Mouse (Mus musculus) monocyte, adult 2 months (primary cell): ENCODE measurements around the gene Ppp4r3a.

ENCODE experiments used
- DNase-seq, 2 experiments: peaks; one replicate each; pipeline ENCODE4 v3.0.0; 2022; ENCODE audit warnings: low spot score in 2 of 2, low read depth in 1 of 2

The Ppp4r3a gene

GRCm38 (mm10) chr12:101028954-101029731 lies 54.4 kb downstream of the Ppp4r3a start, which contains the start of gene Ccdc88c:
Gene Ccdc88c (minus strand): TSS chr12:101029056.
- peak; percentile 57 to 77 for DNase-seq

GRCm38 (mm10) chr12:101028247-101028953 lies 55.1 kb downstream of the Ppp4r3a start:
- no peak for DNase-seq

GRCm38 (mm10) chr12:101027451-101028246 lies 55.9 kb downstream of the Ppp4r3a start:
- no peak for DNase-seq

- DNase-seq = no peak
These were observed 56.6 kb downstream of the Ppp4r3a start for GRCm38 (mm10) chr12:101026946-101027345.

- no peak for DNase-seq
These were observed 57.0 kb downstream of the Ppp4r3a start for GRCm38 (mm10) chr12:101026518-101026917.

- no peak for DNase-seq
These were observed 57.5 kb downstream of the Ppp4r3a start for GRCm38 (mm10) chr12:101026025-101026424.

DNA sequence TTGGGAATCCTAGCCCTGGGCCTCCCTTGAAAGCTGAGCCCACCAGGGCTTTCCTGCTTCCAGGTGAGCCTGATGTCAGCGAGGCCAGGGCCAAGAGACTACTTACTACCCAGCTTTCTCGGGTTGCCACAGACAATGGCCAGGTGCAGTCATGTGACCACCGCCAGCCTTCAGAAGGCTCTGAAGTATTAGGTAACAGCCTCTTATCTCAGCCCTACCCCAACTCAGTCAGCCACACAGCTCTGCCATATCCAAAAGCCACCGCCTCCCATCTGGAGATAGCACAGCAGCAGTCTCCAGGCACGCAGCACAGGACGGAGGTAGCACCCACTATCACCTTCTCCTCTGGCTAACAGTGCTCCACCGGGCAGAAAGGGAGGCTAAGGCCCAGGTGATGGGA lies 58.1 kb downstream of the Ppp4r3a start:
- no peak for DNase-seq

DNA sequence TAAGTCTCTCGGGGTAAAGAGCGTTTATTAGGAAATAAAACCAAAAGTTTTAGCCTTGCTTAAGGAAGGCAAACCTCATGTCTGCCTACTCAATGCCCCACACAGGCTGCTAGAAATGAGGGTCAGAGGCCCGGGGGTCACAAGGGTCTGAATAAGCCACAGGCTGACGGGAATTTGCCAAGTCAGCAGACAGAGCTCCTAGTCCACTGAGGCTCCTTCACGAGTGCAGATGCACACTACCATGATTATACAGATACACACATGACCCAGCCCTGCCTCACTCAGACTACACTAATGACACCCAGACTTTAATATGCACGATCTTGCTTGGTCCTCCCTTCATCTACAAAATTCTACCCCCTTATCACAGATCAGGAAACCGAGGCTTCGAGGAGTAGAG lies 58.7 kb downstream of the Ppp4r3a start:
- DNase-seq = no peak

- DNase-seq = no peak
These were observed 60.4 kb downstream of the Ppp4r3a start for GRCm38 (mm10) chr12:101023143-101023542.

- DNase-seq = no peak
These were observed 61.1 kb downstream of the Ppp4r3a start for GRCm38 (mm10) chr12:101022353-101022752.

- no peak for DNase-seq
These were observed 61.8 kb downstream of the Ppp4r3a start for GRCm38 (mm10) chr12:101021484-101022226.

DNA sequence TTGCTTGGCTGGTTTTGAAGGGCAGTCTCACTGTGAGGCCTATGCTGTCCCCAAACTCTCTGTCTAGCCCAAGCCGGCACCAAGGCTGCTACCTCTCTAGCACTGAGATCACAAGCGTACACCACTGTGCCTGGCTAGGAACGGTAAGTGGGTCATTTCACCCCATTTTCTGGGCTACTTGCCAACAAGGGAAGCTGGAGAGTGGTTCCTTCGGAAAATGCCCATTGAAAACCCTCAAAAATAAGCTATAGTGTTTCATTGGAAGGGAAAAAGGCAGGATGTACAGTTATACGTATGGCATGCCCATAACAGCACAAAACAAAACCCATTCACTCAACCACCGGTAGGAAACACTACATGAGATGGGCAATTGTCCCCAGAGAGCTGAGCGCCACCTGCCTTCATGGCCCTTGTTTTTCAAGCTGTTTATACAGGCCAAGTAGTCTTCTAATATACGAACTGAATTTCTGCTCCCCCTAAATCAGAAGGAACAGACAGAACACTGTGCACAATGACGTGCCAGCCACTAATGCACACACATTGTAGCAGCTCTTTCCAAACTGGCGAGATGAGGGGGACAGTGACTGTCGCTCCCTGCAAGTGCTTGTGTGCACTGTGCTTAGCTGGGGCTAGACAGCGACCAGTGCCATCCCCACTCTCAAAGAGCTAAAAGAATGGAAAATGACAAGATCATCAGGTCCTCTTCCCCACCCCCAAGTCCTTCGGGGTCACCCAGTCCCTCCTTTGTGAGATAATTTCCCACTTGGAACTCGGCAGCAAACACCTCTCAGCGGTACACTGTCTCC lies 63.1 kb downstream of the Ppp4r3a start:
- DNase-seq = no peak

GRCm38 (mm10) chr12:101019443-101019842 lies 64.1 kb downstream of the Ppp4r3a start:
- DNase-seq = no peak

DNA sequence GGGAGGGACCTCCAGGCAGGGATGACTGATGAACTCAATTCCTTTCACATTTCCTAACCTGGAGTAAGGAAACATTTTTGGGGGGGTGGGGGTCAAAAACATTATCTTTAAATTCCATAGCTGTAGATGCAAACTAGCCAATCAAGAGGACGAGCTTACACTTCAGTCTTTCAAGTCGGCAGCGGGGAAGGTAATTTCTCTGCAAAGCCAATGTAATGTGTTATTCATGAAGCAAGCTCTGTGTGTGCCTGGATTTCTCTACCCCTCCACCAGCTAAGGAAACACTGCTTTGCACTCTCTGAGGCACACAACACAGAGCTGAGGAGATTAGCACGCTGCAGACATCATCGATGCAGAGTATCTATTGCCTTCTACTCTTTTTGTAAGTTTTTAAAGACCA lies 64.5 kb downstream of the Ppp4r3a start:
- DNase-seq = no peak

DNA sequence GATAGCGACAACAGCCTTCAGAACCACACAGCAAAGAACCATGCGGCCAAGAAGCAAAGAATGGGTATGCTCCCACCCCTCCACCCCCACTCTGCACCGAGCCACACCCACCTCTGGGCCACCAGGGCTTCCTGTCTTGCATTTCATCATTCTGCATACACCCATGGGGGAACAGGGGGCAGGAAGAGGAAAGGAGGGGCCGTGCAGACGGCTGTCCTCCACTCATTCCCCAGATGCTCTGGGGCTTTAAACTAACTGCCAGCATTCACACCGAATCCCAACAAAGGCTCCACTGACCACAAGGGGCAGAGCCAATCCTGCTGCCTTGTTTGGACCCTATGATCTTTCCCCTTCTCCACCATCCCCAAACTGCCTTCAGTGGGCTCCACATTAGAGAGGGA lies 65.5 kb downstream of the Ppp4r3a start:
- no peak for DNase-seq

GRCm38 (mm10) chr12:101016412-101016928 lies 67.0 kb downstream of the Ppp4r3a start:
- DNase-seq = no peak

- DNase-seq = no peak
These were observed 67.6 kb downstream of the Ppp4r3a start for GRCm38 (mm10) chr12:101015926-101016325.

DNA sequence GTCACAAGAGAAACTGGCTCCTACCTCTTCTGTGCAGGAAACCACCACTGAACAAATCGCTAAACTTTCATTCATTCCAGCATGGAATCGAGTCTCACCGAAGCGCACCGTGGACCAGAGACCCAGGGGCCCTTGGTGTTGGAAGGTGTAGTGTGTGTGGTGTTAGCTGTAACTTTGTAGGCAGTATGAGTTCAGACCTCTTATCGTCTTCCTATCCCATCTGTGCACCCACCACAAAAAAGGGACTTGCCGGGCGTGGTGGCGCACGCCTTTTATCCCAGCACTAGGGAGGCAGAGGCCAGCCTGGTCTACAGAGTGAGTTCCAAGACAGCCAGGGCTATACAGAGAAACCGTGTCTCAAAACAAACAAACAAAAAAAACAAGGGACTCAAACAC lies 68.3 kb downstream of the Ppp4r3a start:
- DNase-seq = no peak

DNA sequence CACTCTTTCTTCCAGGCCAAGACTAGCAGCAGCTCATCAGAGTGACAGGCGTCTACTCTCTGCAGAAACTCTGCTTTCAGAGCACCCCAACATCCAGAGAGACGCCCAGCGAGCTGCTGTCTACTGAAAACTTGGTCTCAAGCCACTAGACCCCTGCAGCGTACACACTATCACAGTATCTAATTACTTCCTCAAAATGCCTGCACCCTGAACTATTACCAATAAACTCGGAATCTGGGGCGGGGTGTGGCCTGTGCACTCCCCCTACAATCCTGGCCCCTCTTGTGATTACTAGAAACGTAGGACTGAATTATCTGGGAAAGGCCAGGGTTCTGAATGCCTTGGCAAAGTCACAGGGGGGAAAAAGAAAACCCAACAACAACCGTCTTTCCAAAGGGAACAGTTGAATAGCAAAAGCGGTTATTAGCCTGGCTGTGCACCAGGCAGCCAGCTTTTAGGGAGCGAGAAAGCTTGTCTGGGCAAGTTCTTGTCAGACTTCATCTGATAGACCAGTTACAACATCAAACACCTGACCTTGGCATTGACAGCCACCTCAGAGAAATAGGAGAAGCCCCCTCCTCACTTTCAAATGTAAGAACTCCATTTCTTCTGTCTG lies 68.8 kb downstream of the Ppp4r3a start:
- no peak for DNase-seq
